Mouse (Mus musculus) lung, postnatal 0 days (tissue): ENCODE measurements at regions not wholly inside any gene's neighbourhood (a gene's known extent, or its start where the extent isn't known, plus 50 kb on each side); places are given as distances from the start of the nearest gene placed in this dataset.

Experiments
- CTCF ChIP-seq: IDR thresholded peaks from 2 replicates; pipeline ENCODE4 v1.5.1; 2016; ENCODE audit warnings: antibody characterized with exemption, mild to moderate bottlenecking
- EP300 ChIP-seq: IDR thresholded peaks from 2 replicates; pipeline ENCODE4 v1.6.1; 2016; ENCODE audit warnings: antibody characterized with exemption, mild to moderate bottlenecking, control low read depth

DNA sequence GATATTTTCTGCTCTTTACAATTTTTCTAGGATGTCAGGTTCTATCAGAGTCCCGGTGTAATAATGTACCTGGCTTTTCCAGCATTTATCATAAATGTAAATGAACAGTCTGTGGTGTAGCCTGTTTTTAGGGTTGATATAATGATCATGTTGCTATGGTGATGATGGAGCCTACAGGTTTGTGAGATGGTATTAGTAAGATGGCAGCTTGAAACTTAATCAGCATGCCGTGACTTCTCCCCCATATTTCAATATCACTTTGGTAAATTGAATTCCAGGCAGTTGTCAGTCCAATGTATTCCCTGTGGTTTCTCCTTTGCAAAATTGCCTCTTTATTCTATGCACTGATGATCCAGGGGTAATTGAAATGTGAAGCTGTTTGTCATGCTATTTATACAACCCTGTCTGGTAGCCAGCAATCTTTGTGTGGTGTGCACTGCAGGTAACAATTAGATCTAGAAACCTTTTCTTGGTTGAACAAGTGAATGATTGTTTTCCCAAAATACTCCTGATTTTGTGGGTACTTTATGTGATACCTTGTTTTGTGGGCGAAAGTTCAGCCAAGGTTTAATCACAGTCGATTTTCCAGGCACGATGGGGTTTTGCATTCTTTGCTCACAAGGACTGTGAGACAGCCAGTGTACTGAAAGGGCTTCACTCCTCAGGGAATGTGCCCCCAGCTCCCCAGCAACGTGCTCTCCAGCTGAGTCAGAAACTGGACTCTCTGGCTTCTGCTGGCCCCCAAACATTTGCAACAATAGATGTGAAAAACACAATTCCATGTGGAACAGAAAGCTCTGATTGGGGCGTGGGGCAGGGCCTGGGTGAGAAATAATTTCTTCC is 322.9 kb downstream of the D3Ertd751e start:
- TF ChIP-seq CTCF = no peak
- TF ChIP-seq EP300 = no peak
